Mouse (Mus musculus) embryo, embryonic 9.5 days (tissue): ENCODE measurements at regions not wholly inside any gene's neighbourhood (a gene's known extent, or its start where the extent isn't known, plus 50 kb on each side); places are given as distances from the start of the nearest gene placed in this dataset.
A peak's percentile ranks its signal among the peaks of the same experiment; 100 is the strongest.

Experiments used
- DNase-seq: peaks from one replicate; pipeline ENCODE4 v3.0.0-alpha.2; 2017; ENCODE audit errors: extremely low spot score

DNA sequence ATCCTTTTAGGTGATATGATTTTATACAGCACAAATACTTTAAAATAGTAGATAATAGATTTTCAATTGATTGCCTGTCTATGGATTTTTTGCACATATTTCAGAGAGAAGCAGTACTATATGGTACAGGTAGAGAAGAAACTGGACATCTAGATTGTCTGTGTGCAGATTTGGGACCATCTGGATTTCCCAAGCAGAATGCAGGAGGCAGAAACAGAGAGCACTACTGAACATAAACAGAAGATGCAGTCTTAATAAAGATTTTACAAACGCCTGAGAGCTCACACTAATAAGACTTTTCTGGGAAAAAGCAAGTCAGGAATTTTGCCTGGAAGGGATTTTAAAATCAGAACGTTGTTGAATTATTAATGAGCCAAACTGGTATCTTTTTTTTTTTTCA lies 432.9 kb downstream of the Col11a1 start:
- DNase-seq = no peak

DNA sequence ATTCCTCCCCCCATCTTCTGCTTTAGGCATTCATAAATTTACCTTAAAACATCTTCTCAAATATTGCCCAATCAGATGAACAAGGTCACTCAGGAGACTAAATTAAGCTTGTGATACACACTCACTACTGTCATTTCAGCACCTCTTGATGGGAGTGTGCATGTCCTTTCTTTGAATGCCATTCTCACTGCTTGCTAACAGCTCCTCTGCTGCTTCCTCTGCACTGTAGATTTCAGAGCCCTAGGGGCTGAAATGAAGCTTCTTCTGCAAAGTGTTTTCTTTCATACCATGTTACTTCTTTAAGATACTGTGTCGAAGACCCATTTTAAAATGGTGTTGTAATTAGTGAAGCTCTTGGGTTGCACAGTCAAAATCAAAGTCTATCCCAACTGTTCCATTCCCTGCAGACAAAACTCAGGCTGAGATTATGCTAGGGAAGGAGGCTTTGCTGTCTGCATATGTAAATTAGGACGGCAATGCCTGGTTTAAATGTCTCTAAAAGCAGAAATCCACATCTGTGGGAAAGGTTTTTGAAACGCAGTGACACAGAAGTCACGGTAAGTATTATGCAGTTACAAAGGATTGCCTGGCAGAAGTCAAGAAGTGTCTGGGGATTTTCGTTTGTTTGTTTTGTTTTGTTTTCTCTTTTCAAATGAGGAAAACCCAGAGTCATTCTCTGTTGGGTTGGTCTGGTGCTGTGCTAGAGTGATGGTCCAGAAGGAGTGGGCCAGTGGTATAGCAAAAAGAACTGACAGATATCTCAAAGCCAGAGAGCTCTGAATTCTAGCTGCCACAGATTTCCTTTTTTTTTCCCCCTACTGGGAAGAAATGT lies 433.6 kb downstream of the Col11a1 start:
- DNase-seq = no peak

DNA sequence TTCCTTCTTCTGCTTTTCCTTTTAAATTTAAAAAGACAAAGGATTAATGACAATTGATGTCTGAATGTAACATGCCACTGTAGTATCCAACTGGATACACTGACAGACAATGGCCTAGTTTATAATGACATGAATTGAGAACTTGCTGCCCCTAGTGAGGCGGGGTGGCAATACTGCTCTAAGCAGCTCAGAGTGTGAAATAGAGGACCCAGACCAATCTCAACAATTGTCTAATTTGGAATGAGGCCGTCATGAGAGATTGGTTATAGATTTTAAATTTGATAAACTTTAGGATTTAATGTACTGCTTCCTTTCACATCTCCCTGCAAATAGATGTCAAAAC lies 434.2 kb downstream of the Col11a1 start:
- DNase-seq = no peak

DNA sequence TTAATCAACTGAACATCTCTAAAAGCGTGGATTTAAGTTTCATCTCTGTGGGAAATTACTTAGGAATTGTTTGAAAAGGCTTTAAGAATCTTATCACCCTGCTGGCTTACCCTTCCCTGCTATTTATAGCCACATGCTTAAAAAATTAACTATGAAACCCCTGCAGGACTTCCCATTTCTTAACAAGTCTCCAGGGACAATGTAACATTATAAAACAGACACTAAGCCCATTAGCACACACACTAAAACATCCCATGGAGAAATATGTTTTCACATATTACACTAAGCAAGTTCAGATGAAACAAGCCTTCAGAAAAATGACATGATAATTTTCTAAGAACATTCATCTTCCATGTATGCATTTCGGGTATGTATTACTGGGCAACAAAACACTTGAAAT lies 420.0 kb upstream of the Olfm3 start:
- DNase-seq = no peak

DNA sequence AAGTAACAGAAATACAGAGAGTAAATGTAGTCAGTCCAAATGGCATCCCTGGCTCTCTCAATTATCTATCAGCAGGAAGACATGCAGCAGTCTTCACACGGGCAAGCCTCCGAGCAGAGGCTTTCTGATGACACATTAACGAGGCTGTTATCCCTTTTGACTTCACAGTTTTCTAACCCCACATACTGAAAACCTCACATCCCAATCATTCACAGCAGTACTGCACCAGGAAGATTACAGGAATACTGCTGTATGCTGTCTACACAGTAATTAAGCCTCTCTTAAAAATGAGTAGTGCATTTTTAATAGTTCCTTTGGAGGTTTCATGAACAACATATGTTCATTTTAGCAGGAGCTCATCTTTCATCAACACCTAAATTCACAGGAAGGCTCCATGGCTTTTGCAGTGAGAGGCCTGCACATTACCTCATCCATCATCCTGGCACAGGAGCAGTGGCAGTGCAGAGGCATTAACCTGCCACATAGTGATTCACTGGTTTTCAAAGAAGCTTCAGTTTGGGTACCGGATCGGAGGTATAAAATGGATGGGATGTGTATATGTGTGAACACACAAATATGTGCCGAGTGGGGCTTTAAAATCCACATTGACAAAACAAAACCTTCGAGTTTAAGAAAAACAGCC lies 396.1 kb upstream of the Olfm3 start:
- DNase-seq = peak; percentile 14

DNA sequence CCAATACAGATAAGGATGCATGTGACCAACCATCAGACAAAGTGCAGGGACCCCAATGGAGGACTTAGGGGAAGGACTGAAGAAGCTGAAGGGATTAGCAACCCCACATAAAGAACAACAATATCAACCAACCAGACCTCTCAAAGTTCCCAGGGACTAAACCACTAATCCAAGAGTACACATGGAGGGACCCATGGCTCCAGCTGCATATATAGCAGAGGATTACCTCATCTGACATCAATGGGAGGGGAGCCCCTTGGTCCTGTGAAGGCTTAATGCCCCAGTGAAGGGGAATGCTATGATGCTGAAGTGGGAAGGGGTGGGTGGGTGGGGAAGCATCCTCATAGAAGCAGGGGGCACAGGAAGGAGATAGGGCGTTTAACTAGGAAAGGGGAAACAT lies 388.6 kb upstream of the Olfm3 start:
- DNase-seq = no peak

DNA sequence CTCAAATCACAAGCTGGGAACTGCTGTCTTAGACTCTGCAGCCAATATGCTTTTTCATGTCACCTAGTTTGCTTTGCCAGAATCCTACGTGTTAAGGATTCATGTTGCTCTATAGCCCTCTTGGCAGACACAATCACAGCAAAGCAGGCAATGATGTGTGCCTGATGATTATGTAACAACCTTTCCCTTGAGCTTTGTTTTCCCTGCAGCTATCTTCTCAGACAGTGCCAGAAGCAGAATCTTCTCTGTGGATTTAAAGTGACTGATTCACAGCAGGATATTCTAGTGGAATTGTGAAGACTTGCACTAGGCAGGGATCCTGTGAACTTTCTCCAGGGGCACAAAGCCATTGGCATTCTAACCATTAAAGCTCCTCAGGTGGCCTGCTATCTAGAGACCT lies 359.5 kb upstream of the Olfm3 start:
- no peak for DNase-seq

DNA sequence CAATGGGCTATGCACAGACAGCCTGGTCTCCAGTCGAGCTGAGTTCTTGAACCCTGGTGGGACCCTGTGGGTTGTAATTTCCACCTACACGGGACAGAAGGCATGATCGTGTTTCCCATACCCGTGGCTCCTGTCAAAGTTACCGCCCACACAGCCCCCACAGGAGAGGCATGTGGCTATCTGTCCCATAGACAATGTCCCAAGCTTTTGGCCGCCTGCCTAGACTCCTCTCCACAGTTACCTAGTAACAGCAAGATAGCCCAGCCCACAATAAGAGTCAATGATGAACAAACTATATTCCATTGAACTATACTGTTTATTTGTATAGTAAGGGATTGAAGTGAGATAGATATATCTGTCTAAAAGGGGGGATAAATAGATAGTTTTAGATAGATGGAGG lies 356.7 kb upstream of the Olfm3 start:
- DNase-seq = no peak

DNA sequence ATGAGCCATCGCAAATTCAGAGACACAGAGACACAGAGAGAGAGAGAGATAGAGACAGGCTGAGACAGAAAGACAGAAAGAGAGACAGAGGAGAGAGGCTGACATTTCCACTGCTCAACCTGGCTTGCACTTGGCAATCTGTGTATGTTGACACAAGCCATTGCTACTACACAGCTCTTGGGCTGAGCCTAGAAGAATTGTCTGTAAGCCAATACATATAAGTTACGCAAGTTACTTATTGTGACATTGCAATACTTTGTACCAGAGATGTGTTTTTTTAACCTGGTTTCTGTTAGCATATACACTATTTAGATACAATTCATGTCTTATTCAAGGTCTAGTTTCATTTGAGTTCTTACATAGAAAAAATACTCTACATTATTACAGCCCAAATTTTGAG lies 332.9 kb upstream of the Olfm3 start:
- no peak for DNase-seq
